Mouse (Mus musculus): ENCODE data around the gene Gm42669.

GRCm38 (mm10) chr5:107470600-107471329 lies 36.7 kb upstream of the Gm42669 start:
- no peak for TF ChIP-seq POLR2A (IDR thresholded peaks at IDR 0.05; ENCODE audit: borderline replicate concordance, insufficient read depth, low read length)
- TF ChIP-seq CTCF (IDR thresholded peaks at IDR 0.05; ENCODE audit: borderline replicate concordance, insufficient read depth, low read depth, low read length) = no peak

Measured in cerebellum, adult 2 months (tissue).